Mouse (Mus musculus) cerebellum, postnatal 10 days (tissue): ENCODE results near the gene Mecom.
"Not testable (repeated sequence)": the region's sequence is repeated elsewhere in the genome, so short reads cannot be mapped to it uniquely, and the experiment has no call there.

ENCODE experiments used
- DNase-seq, 2 experiments: peaks; one replicate each; pipeline ENCODE4 v3.0.0; 2021; ENCODE audit warnings: mixed read lengths in 2 of 2

Mecom gene

GRCm38 (mm10) chr3:30445247-30445969 is 102.4 kb downstream of the Mecom start:
- no peak for DNase-seq

GRCm38 (mm10) chr3:30441646-30442045 is 106.2 kb downstream of the Mecom start:
- DNase-seq, result no peak

GRCm38 (mm10) chr3:30438007-30438406 is 109.8 kb downstream of the Mecom start:
- no peak for DNase-seq

- DNase-seq, result no peak
These were observed 111.2 kb downstream of the Mecom start for GRCm38 (mm10) chr3:30436561-30436960.

GRCm38 (mm10) chr3:30436131-30436530 is 111.7 kb downstream of the Mecom start:
- no peak for DNase-seq

- no peak for DNase-seq
These were observed 118.9 kb downstream of the Mecom start for GRCm38 (mm10) chr3:30428877-30429276.

- no peak for DNase-seq
These were observed 123.8 kb downstream of the Mecom start for GRCm38 (mm10) chr3:30424036-30424435.

- not testable (repeated sequence) for DNase-seq
These were observed 125.9 kb downstream of the Mecom start for GRCm38 (mm10) chr3:30421948-30422347.

GRCm38 (mm10) chr3:30420899-30421298 is 126.9 kb downstream of the Mecom start:
- no peak for DNase-seq

GRCm38 (mm10) chr3:30414173-30414572 is 133.6 kb downstream of the Mecom start:
- no peak for DNase-seq

- no peak for DNase-seq
These were observed 137.0 kb downstream of the Mecom start for GRCm38 (mm10) chr3:30410778-30411177.

- DNase-seq, result no peak
These were observed 143.0 kb downstream of the Mecom start for GRCm38 (mm10) chr3:30404821-30405220.

- DNase-seq, result no peak
These were observed 148.9 kb downstream of the Mecom start for GRCm38 (mm10) chr3:30398911-30399310.

- DNase-seq, result peak; percentile 69 to 77
These were observed 152.9 kb downstream of the Mecom start for GRCm38 (mm10) chr3:30394911-30395310.

GRCm38 (mm10) chr3:30392662-30393061 is 155.1 kb downstream of the Mecom start:
- no peak for DNase-seq

- DNase-seq, result no peak
These were observed 155.6 kb downstream of the Mecom start for GRCm38 (mm10) chr3:30392218-30392617.

- no peak for DNase-seq
These were observed 157.5 kb downstream of the Mecom start for GRCm38 (mm10) chr3:30390346-30390745.

- no peak for DNase-seq
These were observed 167.5 kb downstream of the Mecom start for GRCm38 (mm10) chr3:30380273-30380672.

- no peak for DNase-seq
These were observed 168.5 kb downstream of the Mecom start for GRCm38 (mm10) chr3:30379301-30379700.

- DNase-seq, result no peak
These were observed 176.3 kb downstream of the Mecom start for GRCm38 (mm10) chr3:30371472-30371871.

GRCm38 (mm10) chr3:30370860-30371455 is 176.8 kb downstream of the Mecom start:
- no peak for DNase-seq

- DNase-seq, result peak in 1 of 2 experiments; percentile 6
These were observed 181.2 kb downstream of the Mecom start for GRCm38 (mm10) chr3:30366621-30367020.

- peak; percentile 16 to 38 for DNase-seq
These were observed 186.6 kb downstream of the Mecom start for GRCm38 (mm10) chr3:30361190-30361589.

GRCm38 (mm10) chr3:30353878-30354727 is 193.7 kb downstream of the Mecom start:
- DNase-seq, result no peak
